Mouse (Mus musculus): ENCODE data around the gene Pou2f2. TPM values are rescaled to one million over a fixed set of nuclear protein-coding genes. Genes with fewer than 3 reads are reported as not detected.

Pou2f2 gene
- polyA plus RNA-seq, 1 experiment: 8.4 TPM

GRCm38 (mm10) chr7:25086656-25087055 lies 92.9 kb downstream of the Pou2f2 start:
- WGBS: 45% methylated on average over 3 of the region's 3 CpGs
- TF ChIP-seq CTCF (IDR thresholded peaks at IDR 0.05; ENCODE audit: borderline replicate concordance, insufficient read depth, low read depth, low read length): peak; percentile 35; the same call in 1 of the 2 replicates
- TF ChIP-seq POLR2A (IDR thresholded peaks at IDR 0.05; ENCODE audit: borderline replicate concordance, insufficient read depth, low read length): no peak

DNA sequence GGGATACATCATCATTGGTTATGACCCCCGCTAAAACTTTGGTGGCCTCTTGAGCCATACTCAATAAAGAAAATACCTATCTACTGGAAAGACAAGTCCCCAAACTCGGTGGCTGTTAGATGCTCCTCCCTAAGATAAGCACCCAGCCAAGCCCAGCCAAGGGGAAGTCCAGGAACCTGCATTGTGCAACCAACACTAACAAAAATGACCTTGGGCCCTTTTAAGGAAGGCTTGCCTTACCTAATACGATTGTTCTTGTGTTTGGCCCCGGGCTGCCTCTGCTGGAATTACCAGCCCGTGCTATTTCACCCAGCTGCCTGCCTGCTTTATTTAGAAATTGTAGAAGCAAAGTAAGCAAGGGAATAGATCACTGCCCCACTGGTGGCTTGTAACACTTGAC lies 94.9 kb downstream of the Pou2f2 start:
- H3K4me3 ChIP-seq (replicated peaks; ENCODE audit: insufficient read depth, low read depth, low read length): no peak overlapping the region
- WGBS: 85% methylated on average over 5 of the region's 5 CpGs
- TF ChIP-seq POLR2A (IDR thresholded peaks at IDR 0.05; ENCODE audit: borderline replicate concordance, insufficient read depth, low read length) (no peak), CTCF (IDR thresholded peaks at IDR 0.05; ENCODE audit: borderline replicate concordance, insufficient read depth, low read depth, low read length) (no peak)
- no peak for DNase-seq
- no peak overlapping the region for H3K27ac ChIP-seq (ENCODE audit: insufficient read depth, low read length)
- H3K27me3 ChIP-seq (ENCODE audit: control insufficient read depth, insufficient read depth, low read length): no peaks in the 10 kb centered on the region
- no peaks in the 10 kb centered on the region for H3K4me1 ChIP-seq (ENCODE audit: control insufficient read depth, insufficient read depth, low read length)

More at GRCm38 (mm10) chr7:25086656-25087055, 92.9 kb downstream of the Pou2f2 start:
- DNase-seq: no peak
- no peaks in the 10 kb centered on the region for H3K4me1 ChIP-seq (ENCODE audit: control insufficient read depth, insufficient read depth, low read length)
- no peak overlapping the region for H3K4me3 ChIP-seq (replicated peaks; ENCODE audit: insufficient read depth, low read depth, low read length)
- no peaks in the 10 kb centered on the region for H3K27me3 ChIP-seq (ENCODE audit: control insufficient read depth, insufficient read depth, low read length)
- no peak overlapping the region for H3K27ac ChIP-seq (ENCODE audit: insufficient read depth, low read length)

- no peak overlapping the region for H3K27ac ChIP-seq (ENCODE audit: insufficient read depth, low read length)
- peak; percentile 57 for TF ChIP-seq CTCF (IDR thresholded peaks at IDR 0.05; ENCODE audit: borderline replicate concordance, insufficient read depth, low read depth, low read length)
- TF ChIP-seq POLR2A (IDR thresholded peaks at IDR 0.05; ENCODE audit: borderline replicate concordance, insufficient read depth, low read length): no peak
- H3K27me3 ChIP-seq (ENCODE audit: control insufficient read depth, insufficient read depth, low read length): no peaks in the 10 kb centered on the region
- H3K4me3 ChIP-seq (replicated peaks; ENCODE audit: insufficient read depth, low read depth, low read length): no peak overlapping the region
- WGBS: 53% methylated on average over 4 of the region's 4 CpGs
- peak in 1 of 2 experiments; percentile 54 for DNase-seq
- H3K4me1 ChIP-seq (ENCODE audit: control insufficient read depth, insufficient read depth, low read length): peaks cover 4% of the 10 kb centered on the region
These were observed 97.0 kb downstream of the Pou2f2 start for GRCm38 (mm10) chr7:25082510-25082909.

GRCm38 (mm10) chr7:25080431-25080830 lies 99.1 kb downstream of the Pou2f2 start:
- WGBS: 91% methylated on average over 13 of the region's 13 CpGs
- no peaks in the 10 kb centered on the region for H3K27me3 ChIP-seq (ENCODE audit: control insufficient read depth, insufficient read depth, low read length)
- no peak overlapping the region for H3K4me3 ChIP-seq (replicated peaks; ENCODE audit: insufficient read depth, low read depth, low read length)
- H3K27ac ChIP-seq (ENCODE audit: insufficient read depth, low read length): no peak overlapping the region
- H3K4me1 ChIP-seq (ENCODE audit: control insufficient read depth, insufficient read depth, low read length): peaks cover 8% of the 10 kb centered on the region
- DNase-seq: no peak
- TF ChIP-seq POLR2A (IDR thresholded peaks at IDR 0.05; ENCODE audit: borderline replicate concordance, insufficient read depth, low read length) (no peak), CTCF (IDR thresholded peaks at IDR 0.05; ENCODE audit: borderline replicate concordance, insufficient read depth, low read depth, low read length) (no peak)

DNA sequence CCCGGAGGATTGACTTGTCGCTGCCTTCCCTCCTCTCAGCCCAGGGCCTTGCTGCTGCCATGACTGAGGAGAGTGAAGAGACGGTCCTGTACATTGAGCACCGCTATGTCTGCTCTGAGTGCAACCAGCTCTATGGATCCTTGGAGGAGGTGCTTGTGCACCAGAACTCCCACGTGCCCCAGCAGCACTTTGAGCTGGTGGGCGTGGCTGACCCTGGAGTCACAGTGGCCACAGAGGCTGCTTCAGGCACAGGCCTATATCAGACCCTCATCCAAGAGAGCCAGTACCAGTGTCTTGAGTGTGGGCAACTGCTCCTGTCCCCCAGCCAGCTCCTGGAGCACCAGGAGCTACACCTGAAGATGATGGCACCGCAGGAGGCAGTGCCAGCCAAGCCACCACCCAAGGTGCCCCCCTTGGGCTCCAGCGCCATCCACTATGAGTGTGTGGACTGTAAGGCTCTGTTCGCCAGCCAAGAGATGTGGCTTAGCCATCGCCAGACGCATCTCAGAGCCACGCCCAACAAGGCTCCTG lies 100.0 kb downstream of the Pou2f2 start:
- TF ChIP-seq CTCF (IDR thresholded peaks at IDR 0.05; ENCODE audit: borderline replicate concordance, insufficient read depth, low read depth, low read length) (no peak), POLR2A (IDR thresholded peaks at IDR 0.05; ENCODE audit: borderline replicate concordance, insufficient read depth, low read length) (no peak)
- H3K27ac ChIP-seq (ENCODE audit: insufficient read depth, low read length): no peak overlapping the region
- no peak overlapping the region for H3K4me3 ChIP-seq (replicated peaks; ENCODE audit: insufficient read depth, low read depth, low read length)
- no peaks in the 10 kb centered on the region for H3K27me3 ChIP-seq (ENCODE audit: control insufficient read depth, insufficient read depth, low read length)
- H3K4me1 ChIP-seq (ENCODE audit: control insufficient read depth, insufficient read depth, low read length): peaks cover 8% of the 10 kb centered on the region
- no peak for DNase-seq
- 64% methylated on average over 12 of the region's 12 CpGs for WGBS

DNA sequence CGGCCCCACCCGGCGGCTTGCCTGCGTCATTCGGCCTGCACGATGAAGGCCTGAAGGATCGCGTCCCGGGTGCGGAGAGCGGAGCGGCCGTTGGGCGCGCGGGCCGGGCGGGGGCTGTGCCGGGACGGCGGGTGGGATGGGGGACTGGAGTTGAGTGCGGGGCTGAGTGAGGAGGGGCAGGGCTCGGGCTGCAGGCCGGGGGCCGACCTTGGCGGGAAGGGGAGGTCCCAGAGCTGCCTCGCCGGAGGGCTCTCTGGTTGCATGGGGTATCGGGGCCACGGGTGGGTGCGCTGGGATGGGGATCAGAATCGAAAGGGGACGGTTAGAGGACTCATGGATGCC lies 102.1 kb downstream of the Pou2f2 start:
- 1% methylated on average over 33 of the region's 33 CpGs for WGBS

DNA sequence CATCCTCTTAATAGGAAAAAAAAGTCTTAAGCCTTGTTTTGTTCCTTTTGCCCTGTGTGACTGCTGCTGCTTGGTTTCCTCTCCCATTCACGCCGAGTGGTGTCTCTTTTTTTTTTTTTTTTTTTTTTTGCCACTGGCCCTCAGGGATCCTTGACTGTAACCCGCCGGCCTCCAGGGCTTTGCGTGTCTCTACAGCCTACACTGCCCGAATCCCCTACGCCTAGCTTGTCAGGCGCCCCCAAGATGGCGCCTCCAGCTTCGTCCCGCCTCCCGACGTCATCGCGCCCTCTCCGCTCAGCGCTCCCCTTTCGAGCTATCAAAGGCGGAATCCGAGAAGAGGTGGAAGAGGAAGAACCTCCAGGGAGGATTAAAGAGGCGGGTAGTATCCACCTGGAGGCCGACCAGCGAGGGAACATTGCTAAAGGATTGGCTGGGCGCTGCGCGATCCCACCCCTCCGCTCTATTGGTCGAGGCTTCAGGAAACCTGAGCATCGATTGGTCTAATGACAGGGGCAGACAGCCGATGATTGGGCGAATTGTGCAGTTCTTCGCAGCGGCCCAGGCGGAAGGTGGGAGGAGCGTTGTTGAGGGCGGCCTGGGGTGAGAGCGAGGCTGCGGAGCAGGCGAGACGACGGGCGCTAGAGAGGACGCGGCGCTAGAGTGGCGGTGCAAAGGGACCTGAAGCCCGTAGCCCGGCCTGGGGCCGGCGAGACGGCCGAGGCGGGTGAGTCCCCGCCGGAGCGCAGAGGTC lies 102.7 kb downstream of the Pou2f2 start:
- H3K27me3 ChIP-seq (ENCODE audit: control insufficient read depth, insufficient read depth, low read length): no peaks in the 10 kb centered on the region
- H3K4me1 ChIP-seq (ENCODE audit: control insufficient read depth, insufficient read depth, low read length): peaks cover 18% of the 10 kb centered on the region
- H3K4me3 ChIP-seq (replicated peaks; ENCODE audit: insufficient read depth, low read depth, low read length): peak overlapping the region; percentile 88
- H3K27ac ChIP-seq (ENCODE audit: insufficient read depth, low read length): peak overlapping the region; percentile 75
- no peak for TF ChIP-seq CTCF (IDR thresholded peaks at IDR 0.05; ENCODE audit: borderline replicate concordance, insufficient read depth, low read depth, low read length)
- TF ChIP-seq POLR2A (IDR thresholded peaks at IDR 0.05; ENCODE audit: borderline replicate concordance, insufficient read depth, low read length): peak; percentile 86
- under 1% methylated on average over 56 of the region's 56 CpGs for WGBS
- peak; percentile 97 to 100 for DNase-seq

More for the DNA sequence above, 102.1 kb downstream of the Pou2f2 start:
- Histone ChIP-seq H3K27me3 (ENCODE audit: control insufficient read depth, insufficient read depth, low read length) (no peaks in the 10 kb centered on the region), H3K27ac (ENCODE audit: insufficient read depth, low read length) (peak overlapping the region; percentile 55), H3K4me3 (replicated peaks; ENCODE audit: insufficient read depth, low read depth, low read length) (peak overlapping the region; percentile 88), H3K4me1 (ENCODE audit: control insufficient read depth, insufficient read depth, low read length) (peaks cover 18% of the 10 kb centered on the region)
- DNase-seq: no peak
- TF ChIP-seq POLR2A (IDR thresholded peaks at IDR 0.05; ENCODE audit: borderline replicate concordance, insufficient read depth, low read length) (no peak), CTCF (IDR thresholded peaks at IDR 0.05; ENCODE audit: borderline replicate concordance, insufficient read depth, low read depth, low read length) (no peak)

- H3K27me3 ChIP-seq (ENCODE audit: control insufficient read depth, insufficient read depth, low read length): no peaks in the 10 kb centered on the region
- DNase-seq: no peak
- WGBS: 10% methylated on average over 7 of the region's 7 CpGs
- no peak for TF ChIP-seq CTCF (IDR thresholded peaks at IDR 0.05; ENCODE audit: borderline replicate concordance, insufficient read depth, low read depth, low read length)
- TF ChIP-seq POLR2A (IDR thresholded peaks at IDR 0.05; ENCODE audit: borderline replicate concordance, insufficient read depth, low read length): no peak
- H3K4me1 ChIP-seq (ENCODE audit: control insufficient read depth, insufficient read depth, low read length): peaks cover 18% of the 10 kb centered on the region
- H3K27ac ChIP-seq (ENCODE audit: insufficient read depth, low read length): peak overlapping the region; percentile 75
- H3K4me3 ChIP-seq (replicated peaks; ENCODE audit: insufficient read depth, low read depth, low read length): peak overlapping the region; percentile 65
These were observed 103.2 kb downstream of the Pou2f2 start for GRCm38 (mm10) chr7:25076296-25076662.

Data from cerebellum, adult 2 months (tissue).